Mouse (Mus musculus): ENCODE results near the gene Nap1l5. TPM values are rescaled to one million over a fixed set of nuclear protein-coding genes. Genes with fewer than 3 reads are reported as not detected.
"Not testable (repeated sequence)": the region's sequence is repeated elsewhere in the genome, so short reads cannot be mapped to it uniquely, and the experiment has no call there.

Gene Nap1l5
- polyA plus RNA-seq, 1 experiment from 2014 or later, result 111 TPM

GRCm38 (mm10) chr6:58894994-58895393, 11.9 kb downstream of the Nap1l5 start:
- peaks cover 4% of the 10 kb centered on the region; the same call in 1 of the 2 replicates for H3K36me3 ChIP-seq (ENCODE audit: control insufficient read depth, insufficient read depth)
- no peaks in the 10 kb centered on the region for H3K9me3 ChIP-seq (ENCODE audit: control insufficient read depth, low read length)
- no peak overlapping the region for H3K4me2 ChIP-seq (ENCODE audit: low read length)
- no peak overlapping the region for H3K4me3 ChIP-seq (replicated peaks; ENCODE audit: low read length)
- H3K9ac ChIP-seq (replicated peaks; ENCODE audit: low read depth, low read length), result no peak overlapping the region
- H3K27me3 ChIP-seq (replicated peaks; ENCODE audit: control insufficient read depth, insufficient read depth, low read length), result no peaks in the 10 kb centered on the region
- H3K4me1 ChIP-seq (replicated peaks; ENCODE audit: control insufficient read depth, insufficient read depth, low read length), result peaks cover 16% of the 10 kb centered on the region; the same call in 1 of the 2 replicates
- WGBS, result 31% methylated on average over 4 of the region's 4 CpGs
- no peak overlapping the region for H3K27ac ChIP-seq (ENCODE audit: low read length)
- ATAC-seq, result peak; percentile 76

- Histone ChIP-seq H3K4me3 (replicated peaks; ENCODE audit: low read length) (no peak overlapping the region), H3K9me3 (ENCODE audit: control insufficient read depth, low read length) (no peaks in the 10 kb centered on the region), H3K4me2 (ENCODE audit: low read length) (no peak overlapping the region), H3K4me1 (replicated peaks; ENCODE audit: control insufficient read depth, insufficient read depth, low read length) (peaks cover 14% of the 10 kb centered on the region; the same call in 1 of the 2 replicates), H3K9ac (replicated peaks; ENCODE audit: low read depth, low read length) (no peak overlapping the region), H3K27ac (ENCODE audit: low read length) (no peak overlapping the region), H3K36me3 (ENCODE audit: control insufficient read depth, insufficient read depth) (peaks cover 5% of the 10 kb centered on the region; the same call in 1 of the 2 replicates), H3K27me3 (replicated peaks; ENCODE audit: control insufficient read depth, insufficient read depth, low read length) (no peaks in the 10 kb centered on the region)
- ATAC-seq, result no peak
- 95% methylated on average over 6 of the region's 6 CpGs for WGBS
These were observed 13.6 kb downstream of the Nap1l5 start for GRCm38 (mm10) chr6:58893307-58893706.

GRCm38 (mm10) chr6:58889917-58890316, 17.0 kb downstream of the Nap1l5 start:
- WGBS, result 89% methylated on average over 3 of the region's 3 CpGs
- H3K4me1 ChIP-seq (replicated peaks; ENCODE audit: control insufficient read depth, insufficient read depth, low read length), result no peaks in the 10 kb centered on the region
- no peak overlapping the region for H3K9ac ChIP-seq (replicated peaks; ENCODE audit: low read depth, low read length)
- H3K9me3 ChIP-seq (ENCODE audit: control insufficient read depth, low read length), result no peaks in the 10 kb centered on the region
- no peak overlapping the region for H3K4me2 ChIP-seq (ENCODE audit: low read length)
- H3K27ac ChIP-seq (ENCODE audit: low read length), result no peak overlapping the region
- peaks cover 7% of the 10 kb centered on the region; the same call in 1 of the 2 replicates for H3K36me3 ChIP-seq (ENCODE audit: control insufficient read depth, insufficient read depth)
- ATAC-seq, result no peak
- H3K27me3 ChIP-seq (replicated peaks; ENCODE audit: control insufficient read depth, insufficient read depth, low read length), result no peaks in the 10 kb centered on the region
- H3K4me3 ChIP-seq (replicated peaks; ENCODE audit: low read length), result no peak overlapping the region

- Histone ChIP-seq H3K27me3 (replicated peaks; ENCODE audit: control insufficient read depth, insufficient read depth, low read length) (no peaks in the 10 kb centered on the region), H3K4me1 (replicated peaks; ENCODE audit: control insufficient read depth, insufficient read depth, low read length) (no peaks in the 10 kb centered on the region), H3K4me3 (replicated peaks; ENCODE audit: low read length) (no peak overlapping the region), H3K4me2 (ENCODE audit: low read length) (no peak overlapping the region), H3K27ac (ENCODE audit: low read length) (no peak overlapping the region), H3K9me3 (ENCODE audit: control insufficient read depth, low read length) (no peaks in the 10 kb centered on the region), H3K36me3 (ENCODE audit: control insufficient read depth, insufficient read depth) (no peaks in the 10 kb centered on the region), H3K9ac (replicated peaks; ENCODE audit: low read depth, low read length) (no peak overlapping the region)
- 83% methylated on average over 6 of the region's 6 CpGs for WGBS
- ATAC-seq, result no peak
These were observed 24.6 kb downstream of the Nap1l5 start for GRCm38 (mm10) chr6:58882271-58882670.

- Histone ChIP-seq H3K4me2 (ENCODE audit: low read length) (no peak overlapping the region), H3K4me1 (replicated peaks; ENCODE audit: control insufficient read depth, insufficient read depth, low read length) (no peaks in the 10 kb centered on the region), H3K4me3 (replicated peaks; ENCODE audit: low read length) (no peak overlapping the region), H3K9me3 (ENCODE audit: control insufficient read depth, low read length) (no peaks in the 10 kb centered on the region), H3K27me3 (replicated peaks; ENCODE audit: control insufficient read depth, insufficient read depth, low read length) (no peaks in the 10 kb centered on the region), H3K9ac (replicated peaks; ENCODE audit: low read depth, low read length) (no peak overlapping the region), H3K36me3 (ENCODE audit: control insufficient read depth, insufficient read depth) (no peaks in the 10 kb centered on the region), H3K27ac (ENCODE audit: low read length) (no peak overlapping the region)
- ATAC-seq, result peak; percentile 60; the same call in 1 of the 2 replicates
- WGBS, result 87% methylated on average over 3 of the region's 3 CpGs
These were observed 25.5 kb downstream of the Nap1l5 start for GRCm38 (mm10) chr6:58881363-58881762.

- Histone ChIP-seq H3K4me1 (replicated peaks; ENCODE audit: control insufficient read depth, insufficient read depth, low read length) (no peaks in the 10 kb centered on the region), H3K9me3 (ENCODE audit: control insufficient read depth, low read length) (no peaks in the 10 kb centered on the region), H3K9ac (replicated peaks; ENCODE audit: low read depth, low read length) (no peak overlapping the region), H3K36me3 (ENCODE audit: control insufficient read depth, insufficient read depth) (no peaks in the 10 kb centered on the region), H3K27me3 (replicated peaks; ENCODE audit: control insufficient read depth, insufficient read depth, low read length) (no peaks in the 10 kb centered on the region), H3K27ac (ENCODE audit: low read length) (no peak overlapping the region), H3K4me3 (replicated peaks; ENCODE audit: low read length) (no peak overlapping the region), H3K4me2 (ENCODE audit: low read length) (no peak overlapping the region)
- no peak for ATAC-seq
- WGBS, result 94% methylated on average over 5 of the region's 5 CpGs
These were observed 26.0 kb downstream of the Nap1l5 start for GRCm38 (mm10) chr6:58880861-58881260.

GRCm38 (mm10) chr6:58879987-58880386, 26.9 kb downstream of the Nap1l5 start:
- WGBS, result 84% methylated on average over 9 of the region's 9 CpGs
- H3K4me1 ChIP-seq (replicated peaks; ENCODE audit: control insufficient read depth, insufficient read depth, low read length), result no peaks in the 10 kb centered on the region

GRCm38 (mm10) chr6:58879572-58879971, 27.3 kb downstream of the Nap1l5 start:
- no peak; the same call in 1 of the 2 replicates for ATAC-seq

More at GRCm38 (mm10) chr6:58879987-58880386, 26.9 kb downstream of the Nap1l5 start:
- no peaks in the 10 kb centered on the region for H3K36me3 ChIP-seq (ENCODE audit: control insufficient read depth, insufficient read depth)
- peak; percentile 41; the same call in 1 of the 2 replicates for ATAC-seq
- H3K4me2 ChIP-seq (ENCODE audit: low read length), result no peak overlapping the region
- H3K27ac ChIP-seq (ENCODE audit: low read length), result no peak overlapping the region
- no peaks in the 10 kb centered on the region for H3K27me3 ChIP-seq (replicated peaks; ENCODE audit: control insufficient read depth, insufficient read depth, low read length)
- no peaks in the 10 kb centered on the region for H3K9me3 ChIP-seq (ENCODE audit: control insufficient read depth, low read length)
- H3K9ac ChIP-seq (replicated peaks; ENCODE audit: low read depth, low read length), result no peak overlapping the region
- no peak overlapping the region for H3K4me3 ChIP-seq (replicated peaks; ENCODE audit: low read length)

GRCm38 (mm10) chr6:58867858-58868257, 39.0 kb downstream of the Nap1l5 start:
- not testable (repeated sequence) for H3K9me3 ChIP-seq (ENCODE audit: control insufficient read depth, low read length); H3K4me3 ChIP-seq (replicated peaks; ENCODE audit: low read length); H3K27me3 ChIP-seq (replicated peaks; ENCODE audit: control insufficient read depth, insufficient read depth, low read length); H3K9ac ChIP-seq (replicated peaks; ENCODE audit: low read depth, low read length); H3K27ac ChIP-seq (ENCODE audit: low read length); ATAC-seq; H3K4me2 ChIP-seq (ENCODE audit: low read length); H3K36me3 ChIP-seq (ENCODE audit: control insufficient read depth, insufficient read depth); H3K4me1 ChIP-seq (replicated peaks; ENCODE audit: control insufficient read depth, insufficient read depth, low read length)
- 89% methylated on average over 6 of the region's 6 CpGs for WGBS

More at GRCm38 (mm10) chr6:58879572-58879971, 27.3 kb downstream of the Nap1l5 start:
- Histone ChIP-seq H3K4me2 (ENCODE audit: low read length) (no peak overlapping the region), H3K27me3 (replicated peaks; ENCODE audit: control insufficient read depth, insufficient read depth, low read length) (no peaks in the 10 kb centered on the region), H3K4me3 (replicated peaks; ENCODE audit: low read length) (no peak overlapping the region), H3K27ac (ENCODE audit: low read length) (no peak overlapping the region), H3K36me3 (ENCODE audit: control insufficient read depth, insufficient read depth) (no peaks in the 10 kb centered on the region), H3K9ac (replicated peaks; ENCODE audit: low read depth, low read length) (no peak overlapping the region), H3K4me1 (replicated peaks; ENCODE audit: control insufficient read depth, insufficient read depth, low read length) (no peaks in the 10 kb centered on the region), H3K9me3 (ENCODE audit: control insufficient read depth, low read length) (no peaks in the 10 kb centered on the region)
- WGBS, result 75% methylated on average over 4 of the region's 4 CpGs

Data from forebrain, embryonic 16.5 days (tissue).